Mouse (Mus musculus) bone marrow, adult 2 months (tissue): Measurements from ENCODE around the gene Nfam1. TPM values are rescaled to one million over a fixed set of nuclear protein-coding genes. Genes with fewer than 3 reads are reported as not detected.

ENCODE experiments used
- H3K27ac ChIP-seq: fragments of 200-500 bp; 2 replicates; pipeline ENCODE4 v1.5.1; 2012; ENCODE audit warnings: low read depth, mild to moderate bottlenecking, control low read depth, inconsistent platforms, low read length; ENCODE audit not compliant: control insufficient read depth, poor library complexity, insufficient read depth
- H3K4me1 ChIP-seq: fragments of 200-500 bp; 2 replicates; pipeline ENCODE4 v1.6.1; 2011; ENCODE audit warnings: low read length; ENCODE audit not compliant: control insufficient read depth, insufficient read depth
- H3K4me3 ChIP-seq: fragments of 200-500 bp; replicated peaks from 2 replicates; pipeline ENCODE3; 2011; ENCODE audit warnings: mild to moderate bottlenecking, low read depth, low read length, control low read depth; ENCODE audit not compliant: control insufficient read depth
- CTCF ChIP-seq: fragments of 200-500 bp; IDR thresholded peaks from 2 replicates; pipeline ENCODE4 v1.5.1; 2011; ENCODE audit warnings: low read length, control low read depth; ENCODE audit not compliant: control insufficient read depth, insufficient read depth
- POLR2A ChIP-seq: fragments of 200-500 bp; IDR thresholded peaks from 2 replicates; pipeline ENCODE4 v1.6.1; 2011; ENCODE audit warnings: low read depth, mild to moderate bottlenecking, control low read depth, low read length, borderline replicate concordance; ENCODE audit not compliant: control insufficient read depth
- WGBS: fragments of 180-500 bp; shearing (Covaris S2); methylation state at CpG from one replicate; pipeline ENCODE4 v1.1.7; 2018; 5-methylcytosine and 5-hydroxymethylcytosine counted together
- polyA plus RNA-seq: library from polyadenylated mRNA; stranded (reverse); fragments of >200 nt; gene quantifications from 2 replicates; pipeline ENCODE4 v1.2.4, GENCODE M21; 2011; ENCODE audit warnings: low replicate concordance; ENCODE audit not compliant: missing spikeins, insufficient read depth, insufficient read length

Gene Nfam1
- polyA plus RNA-seq, 1 experiment, result 69.6 TPM

GRCm38 (mm10) chr15:83034275-83034977, 1.3 kb upstream of the Nfam1 start:
- TF ChIP-seq POLR2A (no peak), CTCF (no peak)
- Histone ChIP-seq H3K4me3 (peak overlapping the region; percentile 96), H3K27ac (peak overlapping the region; percentile 66; the same call in 1 of the 2 replicates), H3K4me1 (peaks cover 9% of the 10 kb centered on the region)
- WGBS, result 50% methylated on average over 17 of the region's 17 CpGs

- TF ChIP-seq CTCF (no peak), POLR2A (no peak)
- WGBS, result 15% methylated on average over 4 of the region's 4 CpGs
- peak overlapping the region; percentile 65; the same call in 1 of the 2 replicates for H3K27ac ChIP-seq
- H3K4me3 ChIP-seq, result peak overlapping the region; percentile 96
- peaks cover 5% of the 10 kb centered on the region for H3K4me1 ChIP-seq
These were observed 2.2 kb downstream of the Nfam1 start for GRCm38 (mm10) chr15:83030884-83031283.

GRCm38 (mm10) chr15:83029725-83030718, 3.1 kb downstream of the Nfam1 start:
- Histone ChIP-seq H3K4me3 (peak overlapping the region; percentile 71), H3K4me1 (peaks cover 5% of the 10 kb centered on the region), H3K27ac (peak overlapping the region; percentile 54)
- WGBS, result 38% methylated on average over 11 of the region's 11 CpGs
- TF ChIP-seq CTCF, result no peak
- TF ChIP-seq POLR2A, result no peak

- Histone ChIP-seq H3K27ac (no peak overlapping the region), H3K4me1 (peaks cover 5% of the 10 kb centered on the region), H3K4me3 (no peak overlapping the region)
- TF ChIP-seq CTCF, result no peak
- WGBS, result 84% methylated on average over 8 of the region's 8 CpGs
These were observed 7.0 kb downstream of the Nfam1 start for GRCm38 (mm10) chr15:83026129-83026528.

- TF ChIP-seq CTCF (no peak), POLR2A (no peak)
- Histone ChIP-seq H3K4me3 (no peak overlapping the region), H3K4me1 (peaks cover 7% of the 10 kb centered on the region), H3K27ac (no peak overlapping the region)
- 88% methylated on average over 25 of the region's 25 CpGs for WGBS
These were observed 7.9 kb downstream of the Nfam1 start for GRCm38 (mm10) chr15:83025041-83025760.

- 87% methylated on average over 8 of the region's 8 CpGs for WGBS
- Histone ChIP-seq H3K4me1 (peaks cover 5% of the 10 kb centered on the region), H3K27ac (no peak overlapping the region), H3K4me3 (no peak overlapping the region)
- no peak for TF ChIP-seq CTCF
- TF ChIP-seq POLR2A, result no peak
These were observed 10.2 kb downstream of the Nfam1 start for GRCm38 (mm10) chr15:83022947-83023346.

GRCm38 (mm10) chr15:83010990-83011664, 22.0 kb downstream of the Nfam1 start:
- 80% methylated on average over 15 of the region's 15 CpGs for WGBS
- no peak for TF ChIP-seq CTCF
- no peak for TF ChIP-seq POLR2A
- peak overlapping the region; percentile 75 for H3K27ac ChIP-seq

More at GRCm38 (mm10) chr15:83010990-83011664, 22.0 kb downstream of the Nfam1 start:
- Histone ChIP-seq H3K4me1 (peaks cover 20% of the 10 kb centered on the region; the same call in 1 of the 2 replicates), H3K4me3 (no peak overlapping the region)
